Mouse (Mus musculus) embryonic fibroblast, embryonic 13.5 days (primary cell): ENCODE data around the gene Sbno2.

Experiments
- CTCF ChIP-seq: IDR thresholded peaks from 2 replicates; pipeline ENCODE4 v1.5.1; 2011; ENCODE audit warnings: mild to moderate bottlenecking, control low read depth, low read length, moderate library complexity, borderline replicate concordance; ENCODE audit not compliant: insufficient read depth
- POLR2A ChIP-seq: IDR thresholded peaks from 2 replicates; pipeline ENCODE4 v1.6.1; 2011; ENCODE audit warnings: low read depth, mild to moderate bottlenecking, control low read depth, low read length, moderate library complexity

DNA sequence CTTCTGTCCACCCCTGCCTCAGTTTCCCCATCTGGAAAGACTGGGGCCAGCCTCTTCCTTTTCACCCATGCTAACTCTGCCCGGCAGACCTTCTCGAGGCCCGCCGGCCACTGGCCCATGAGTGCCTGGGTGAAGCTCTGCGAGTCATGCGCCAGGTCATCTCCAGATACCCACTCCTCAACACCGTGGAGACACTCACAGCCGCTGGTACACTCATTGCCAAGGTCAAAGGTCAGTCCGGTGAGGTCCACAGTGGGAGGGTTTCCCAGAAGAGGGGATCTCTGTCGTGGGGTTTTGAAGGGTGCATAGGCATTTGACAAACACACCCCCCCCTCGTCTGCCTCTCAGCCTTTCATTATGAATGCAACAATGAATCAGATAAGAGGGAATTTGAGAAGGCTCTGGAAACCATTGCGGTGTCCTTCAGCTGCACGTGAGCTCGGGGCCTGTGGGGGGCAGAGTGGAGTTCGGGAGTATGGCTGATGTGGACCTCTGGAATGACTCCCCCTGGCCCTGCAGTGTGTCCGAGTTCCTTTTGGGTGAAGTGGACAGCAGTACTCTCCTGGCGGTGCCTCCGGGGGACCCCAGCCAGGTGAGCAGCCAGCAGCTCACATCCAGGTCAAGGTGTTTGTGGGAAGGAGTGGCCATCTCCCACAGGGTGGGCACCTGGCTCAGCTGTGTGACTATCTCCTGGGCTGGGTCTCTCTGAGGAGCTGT lies 84.6 kb downstream of the Sbno2 start:
- TF ChIP-seq POLR2A (no peak), CTCF (no peak)
